Mouse (Mus musculus) macrophage (primary cell): ENCODE data around the gene H2-Eb2. TPM values are rescaled to one million over a fixed set of nuclear protein-coding genes. Genes with fewer than 3 reads are reported as not detected.
"Not testable (repeated sequence)": the region's sequence is repeated elsewhere in the genome, so short reads cannot be mapped to it uniquely, and the experiment has no call there.

ENCODE experiments used
- H3K27ac ChIP-seq: fragments of 350-480 bp; formaldehyde crosslinking; 2 replicates; pipeline ENCODE4 v1.9.0; 2021
- H3K36me3 ChIP-seq: fragments of 350-480 bp; formaldehyde crosslinking; 2 replicates; pipeline ENCODE4 v1.9.0; 2021; ENCODE audit errors: inconsistent target
- H3K4me3 ChIP-seq: fragments of 350-480 bp; formaldehyde crosslinking; 2 replicates; pipeline ENCODE4 v1.9.0; 2021; ENCODE audit errors: inconsistent target
- H3K79me2 ChIP-seq: fragments of 350-480 bp; formaldehyde crosslinking; 2 replicates; pipeline ENCODE4 v1.9.0; 2021; ENCODE audit errors: inconsistent target
- WGBS: methylation state at CpG from one replicate; pipeline ENCODE4 v1.1.7; 2026; ENCODE audit warnings: inconsistent platforms; ENCODE audit not compliant: missing documents; 5-methylcytosine and 5-hydroxymethylcytosine counted together
- polyA plus RNA-seq: library from polyadenylated mRNA; stranded (reverse); fragments of 250-400 nt; gene quantifications from 3 replicates; pipeline ENCODE4 v1.2.4, GENCODE M21; 2018; ENCODE audit warnings: inconsistent platforms

H2-Eb2 gene
- polyA plus RNA-seq, 1 experiment from 2014 or later = 0.53 TPM

- Histone ChIP-seq H3K4me3 (no peak overlapping the region), H3K79me2 (no peaks in the 10 kb centered on the region), H3K27ac (no peak overlapping the region), H3K36me3 (no peaks in the 10 kb centered on the region)
- WGBS = 92% methylated on average over 2 of the region's 3 CpGs
Observed at GRCm38 (mm10) chr17:34299356-34299755, 26.1 kb upstream of the H2-Eb2 start.

GRCm38 (mm10) chr17:34300071-34300470 lies 25.4 kb upstream of the H2-Eb2 start:
- Histone ChIP-seq H3K4me3 (no peak overlapping the region), H3K27ac (no peak overlapping the region), H3K36me3 (no peaks in the 10 kb centered on the region), H3K79me2 (no peaks in the 10 kb centered on the region)
- WGBS = 92% methylated on average over 6 of the region's 8 CpGs

GRCm38 (mm10) chr17:34300691-34301566 lies 24.5 kb upstream of the H2-Eb2 start:
- H3K79me2 ChIP-seq = no peaks in the 10 kb centered on the region
- H3K36me3 ChIP-seq = no peaks in the 10 kb centered on the region
- 86% methylated on average over 23 of the region's 23 CpGs for WGBS
- no peak overlapping the region for H3K27ac ChIP-seq
- H3K4me3 ChIP-seq = no peak overlapping the region

- H3K4me3 ChIP-seq = no peak overlapping the region
- H3K79me2 ChIP-seq = no peaks in the 10 kb centered on the region
- no peaks in the 10 kb centered on the region for H3K36me3 ChIP-seq
- 94% methylated on average over 4 of the region's 4 CpGs for WGBS
- no peak overlapping the region for H3K27ac ChIP-seq
Observed at GRCm38 (mm10) chr17:34301670-34302190, 23.7 kb upstream of the H2-Eb2 start.

- Histone ChIP-seq H3K36me3 (no peaks in the 10 kb centered on the region), H3K79me2 (no peaks in the 10 kb centered on the region), H3K27ac (no peak overlapping the region), H3K4me3 (no peak overlapping the region)
- 80% methylated on average over 1 of the region's 2 CpGs for WGBS
Observed at GRCm38 (mm10) chr17:34303789-34304188, 21.7 kb upstream of the H2-Eb2 start.

GRCm38 (mm10) chr17:34304751-34305150 lies 20.7 kb upstream of the H2-Eb2 start:
- H3K27ac ChIP-seq = no peak overlapping the region
- H3K4me3 ChIP-seq = no peak overlapping the region
- H3K36me3 ChIP-seq = no peaks in the 10 kb centered on the region
- no peaks in the 10 kb centered on the region for H3K79me2 ChIP-seq
- 34% methylated on average over 4 of the region's 4 CpGs for WGBS

GRCm38 (mm10) chr17:34305380-34306030 lies 20.0 kb upstream of the H2-Eb2 start, which contains the start of gene H2-Eb1:
Gene H2-Eb1, plus strand, starts transcription at chr17:34305867.
- no peaks in the 10 kb centered on the region for H3K36me3 ChIP-seq
- H3K27ac ChIP-seq = no peak within 1 kb of the TSS
- no peaks in the 10 kb centered on the region for H3K79me2 ChIP-seq
- no peak within 1 kb of the TSS for H3K4me3 ChIP-seq

GRCm38 (mm10) chr17:34306407-34306806 lies 19.1 kb upstream of the H2-Eb2 start:
- WGBS = 88% methylated on average over 2 of the region's 2 CpGs
- H3K27ac ChIP-seq = no peak overlapping the region
- H3K79me2 ChIP-seq = no peaks in the 10 kb centered on the region
- H3K36me3 ChIP-seq = no peaks in the 10 kb centered on the region
- H3K4me3 ChIP-seq = no peak overlapping the region

GRCm38 (mm10) chr17:34307216-34307615 lies 18.2 kb upstream of the H2-Eb2 start:
- H3K27ac ChIP-seq = no peak overlapping the region
- H3K4me3 ChIP-seq = no peak overlapping the region
- H3K36me3 ChIP-seq = no peaks in the 10 kb centered on the region
- H3K79me2 ChIP-seq = no peaks in the 10 kb centered on the region

GRCm38 (mm10) chr17:34308161-34308560 lies 17.3 kb upstream of the H2-Eb2 start:
- Histone ChIP-seq H3K27ac (no peak overlapping the region), H3K4me3 (no peak overlapping the region), H3K79me2 (no peaks in the 10 kb centered on the region), H3K36me3 (no peaks in the 10 kb centered on the region)
- WGBS = 84% methylated on average over 4 of the region's 4 CpGs

- H3K36me3 ChIP-seq = no peaks in the 10 kb centered on the region
- H3K27ac ChIP-seq = no peak overlapping the region
- H3K79me2 ChIP-seq = no peaks in the 10 kb centered on the region
- H3K4me3 ChIP-seq = peak overlapping the region; percentile 32
- 63% methylated on average over 10 of the region's 10 CpGs for WGBS
Observed at GRCm38 (mm10) chr17:34309225-34309624, 16.2 kb upstream of the H2-Eb2 start.

GRCm38 (mm10) chr17:34309683-34310385 lies 15.6 kb upstream of the H2-Eb2 start:
- H3K79me2 ChIP-seq = no peaks in the 10 kb centered on the region
- WGBS = 42% methylated on average over 37 of the region's 38 CpGs
- no peaks in the 10 kb centered on the region for H3K36me3 ChIP-seq
- peak overlapping the region; percentile 32 for H3K4me3 ChIP-seq
- no peak overlapping the region for H3K27ac ChIP-seq

- not testable (repeated sequence) for H3K79me2 ChIP-seq, H3K27ac ChIP-seq, H3K36me3 ChIP-seq, H3K4me3 ChIP-seq
- 100% methylated on average over 2 of the region's 3 CpGs for WGBS
Observed at GRCm38 (mm10) chr17:34310526-34310925, 14.9 kb upstream of the H2-Eb2 start.

- Histone ChIP-seq H3K27ac (no peak overlapping the region), H3K79me2 (no peaks in the 10 kb centered on the region)
Observed at GRCm38 (mm10) chr17:34312185-34312584, 13.3 kb upstream of the H2-Eb2 start.

GRCm38 (mm10) chr17:34313393-34313792 lies 12.1 kb upstream of the H2-Eb2 start:
- 41% methylated on average over 3 of the region's 3 CpGs for WGBS
- H3K79me2 ChIP-seq = no peaks in the 10 kb centered on the region
- no peak overlapping the region for H3K27ac ChIP-seq
- H3K4me3 ChIP-seq = no peak overlapping the region
- no peaks in the 10 kb centered on the region for H3K36me3 ChIP-seq

More at GRCm38 (mm10) chr17:34312185-34312584, 13.3 kb upstream of the H2-Eb2 start:
- no peaks in the 10 kb centered on the region for H3K36me3 ChIP-seq
- 88% methylated on average over 1 of the region's 1 CpGs for WGBS
- H3K4me3 ChIP-seq = no peak overlapping the region
